ENCODE assay signal across 10 mouse cellular contexts in the genomic region with DNA sequence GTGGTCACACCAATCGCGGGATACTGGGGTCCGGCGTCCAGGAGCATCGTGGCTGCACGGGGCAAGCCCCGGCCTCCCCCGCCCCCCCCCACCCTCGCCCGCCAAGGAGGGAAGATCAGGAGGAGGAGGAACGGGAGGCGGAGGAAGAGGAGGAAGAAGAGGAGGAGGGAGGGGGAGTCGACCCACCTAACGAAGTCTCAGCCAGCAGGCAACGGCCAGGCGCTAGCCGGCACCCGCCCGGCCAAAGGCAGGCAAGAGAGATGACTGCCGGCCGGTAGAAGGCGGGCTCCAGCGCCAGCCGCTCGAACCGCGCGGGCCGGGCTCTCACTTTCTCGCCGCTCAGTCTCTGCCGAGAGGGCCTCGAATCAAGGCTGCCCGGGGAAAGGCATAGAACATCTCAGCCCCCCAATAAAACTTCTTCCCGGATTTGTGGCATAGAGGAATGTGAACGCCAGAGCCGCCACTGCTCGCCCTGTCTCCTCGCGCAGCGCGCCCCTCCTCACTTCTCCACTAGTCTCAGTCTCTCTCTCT. TPM values are rescaled to one million over a fixed set of nuclear protein-coding genes. Genes with fewer than 3 reads are reported as not detected.
DNase-seq lines count a peak whose midpoint lies in the region; ATAC-seq lines count a peak whose summit lies in the region.
"Had no signal": no experiment of that assay in that cellular context is flagged by ENCODE, and none has a peak within 500 bp of the region (broad histone marks: within the 10 kb centered on the region; RNA-seq: fewer than 3 reads in every experiment).

No protein-coding gene starts in this region.

- ATAC-seq in heart, embryonic 12.5 days (ENCODE audit: insufficient number of reproducible peaks, low FRiP score), result no peak
- ATAC-seq in forebrain, embryonic 16.5 days, result peak; percentile 24
- ATAC-seq in megakaryocyte progenitor cell, adult 5-6 weeks (replicated peaks; ENCODE audit: poor library complexity), result peak; percentile 17
- ATAC-seq in frontal cortex, adult (ENCODE audit: low TSS enrichment), result no peak

- H3K4me3 ChIP-seq in heart, embryonic 12.5 days, result peak overlapping the region; percentile 33
- H3K4me3 ChIP-seq in forebrain, embryonic 16.5 days (replicated peaks; ENCODE audit: low read length), result peak overlapping the region; percentile 53

- H3K4me1 ChIP-seq in heart, embryonic 12.5 days (replicated peaks), result peaks cover 23% of the 10 kb centered on the region
- H3K4me1 ChIP-seq in forebrain, embryonic 16.5 days (replicated peaks; ENCODE audit: control insufficient read depth, insufficient read depth, low read length), result peaks cover 28% of the 10 kb centered on the region

- peak overlapping the region; percentile 53 for H3K4me2 ChIP-seq in heart, embryonic 12.5 days
- H3K4me2 ChIP-seq in forebrain, embryonic 16.5 days (ENCODE audit: low read length), result peak overlapping the region; percentile 52

- peaks cover 94% of the 10 kb centered on the region for H3K27me3 ChIP-seq in heart, embryonic 12.5 days (replicated peaks)
- H3K27me3 ChIP-seq in forebrain, embryonic 16.5 days (replicated peaks; ENCODE audit: control insufficient read depth, insufficient read depth, low read length), result peaks cover 26% of the 10 kb centered on the region
- H3K27me3 ChIP-seq: CH12.LX had no signal

- H3K9me3 ChIP-seq in heart, embryonic 12.5 days (replicated peaks), result 0 out of 2 replicates have a peak, but pooled peaks cover 2% of the 10 kb centered on the region
- no peaks in the 10 kb centered on the region for H3K9me3 ChIP-seq in forebrain, embryonic 16.5 days (ENCODE audit: control insufficient read depth, low read length)

- no peak overlapping the region; the same call in 1 of the 2 replicates for H3K9ac ChIP-seq in heart, embryonic 12.5 days
- peak overlapping the region; percentile 70 for H3K9ac ChIP-seq in forebrain, embryonic 16.5 days (replicated peaks; ENCODE audit: low read depth, low read length)

- WGBS in heart, embryonic 12.5 days, result under 1% methylated on average over 39 of the region's 42 CpGs
- WGBS in forebrain, embryonic 16.5 days, result under 1% methylated on average over 42 of the region's 42 CpGs

- H3K36me3 ChIP-seq in heart, embryonic 12.5 days, result no peaks in the 10 kb centered on the region
- H3K36me3 ChIP-seq in forebrain, embryonic 16.5 days (ENCODE audit: control insufficient read depth, insufficient read depth), result no peaks in the 10 kb centered on the region

- no peak for DNase-seq in heart, postnatal 14 days
- peak; percentile 75 for DNase-seq in cerebellum, adult 11-12 months
- DNase-seq in ovary, postnatal 10 days (ENCODE audit: low spot score), result no peak
- no peak for DNase-seq in right cerebral cortex, adult 2 months (ENCODE audit: low spot score in 2 of 2)

- no peak overlapping the region for H3K27ac ChIP-seq in heart, embryonic 12.5 days (ENCODE audit: poor library complexity, severe bottlenecking)
- peak overlapping the region; percentile 84 for H3K27ac ChIP-seq in forebrain, embryonic 16.5 days (ENCODE audit: low read length)

- intact Hi-C loops in heart, postnatal 14 days (cut with DNase I), result no loop called here

RNA-seq across cellular contexts. Expression of gene Zic1, which starts 0.6 kb away (rescaled TPM):
- 0.08 TPM in 1 of 2 replicates, not detected in the other for polyA plus RNA-seq in heart, embryonic 12.5 days (2016; fragmentation: Nextera tagmentation; extraction: Ambion mirVana)
- total RNA-seq in heart, postnatal 14 days (2021), result not detected
- polyA plus RNA-seq in forebrain, embryonic 16.5 days (2015; fragmentation: Nextera tagmentation; extraction: Ambion mirVana), result 4.5 and 8.0 TPM in 2 replicates
- not detected in 2 replicates for total RNA-seq in megakaryocyte progenitor cell, adult 5-6 weeks (2015)
- total RNA-seq in megakaryocyte progenitor cell, adult 5-6 weeks (2017), result not detected in 2 replicates
- total RNA-seq: CH12.LX had no signal

RNA-seq across cellular contexts. Expression of gene Zic4, which starts 2.8 kb away (rescaled TPM):
- polyA plus RNA-seq in heart, embryonic 12.5 days (2016; fragmentation: Nextera tagmentation; extraction: Ambion mirVana), result 0.27 TPM in 1 of 2 replicates, not detected in the other
- not detected for total RNA-seq in heart, postnatal 14 days (2021)
- 28.3 and 47.6 TPM in 2 replicates for polyA plus RNA-seq in forebrain, embryonic 16.5 days (2015; fragmentation: Nextera tagmentation; extraction: Ambion mirVana)
- total RNA-seq in megakaryocyte progenitor cell, adult 5-6 weeks (2015), result not detected in 2 replicates
- total RNA-seq in megakaryocyte progenitor cell, adult 5-6 weeks (2017), result not detected in 2 replicates
- total RNA-seq: CH12.LX; heart, postnatal 36 days had no signal

Comparison
In these comparisons a context has a peak if more than half of its experiments do, and no peak if none do; other contexts are left out.
1. ATAC-seq: peak in forebrain, embryonic 16.5 days (single experiment) and megakaryocyte progenitor cell, adult 5-6 weeks (single experiment); none in heart, embryonic 12.5 days (single experiment) and frontal cortex, adult (single experiment).